Mouse (Mus musculus) kidney, embryonic 16.5 days (tissue): Measurements from ENCODE around the gene Cd163l1. TPM values are rescaled to one million over a fixed set of nuclear protein-coding genes. Genes with fewer than 3 reads are reported as not detected.

Source experiments
- ATAC-seq: fragments of 200-750 bp; cut with Nextera tagmentation; 2 replicates; pipeline ENCODE4 v1.8.0; 2017; ENCODE audit warnings: moderate TSS enrichment; ENCODE audit not compliant: low FRiP score, low TSS enrichment
- H3K27ac ChIP-seq: fragments of 300-500 bp; sonication (generic); 2 replicates; pipeline ENCODE4 v1.5.1; 2014; ENCODE audit warnings: low read length
- H3K27me3 ChIP-seq: fragments of 300-500 bp; sonication (generic); 2 replicates; pipeline ENCODE4 v1.6.1; 2014; ENCODE audit warnings: low read length, control low read depth, mixed read lengths; ENCODE audit not compliant: insufficient read depth
- H3K36me3 ChIP-seq: fragments of 300-500 bp; sonication (generic); 2 replicates; pipeline ENCODE4 v1.6.1; 2014; ENCODE audit warnings: low read length, control low read depth, mixed read lengths; ENCODE audit not compliant: insufficient read depth
- H3K4me1 ChIP-seq: fragments of 300-500 bp; sonication (generic); 2 replicates; pipeline ENCODE4 v1.6.1; 2014; ENCODE audit warnings: low read length, control low read depth, mixed read lengths; ENCODE audit not compliant: insufficient read depth
- H3K4me2 ChIP-seq: fragments of 300-500 bp; sonication (generic); replicated peaks from 2 replicates; pipeline ENCODE4 v1.6.1; 2014; ENCODE audit warnings: low read depth, low read length
- H3K4me3 ChIP-seq: fragments of 300-500 bp; sonication (generic); 2 replicates; pipeline ENCODE4 v1.5.1; 2014; ENCODE audit warnings: mild to moderate bottlenecking, low read length
- H3K9ac ChIP-seq: fragments of 300-500 bp; sonication (generic); replicated peaks from 2 replicates; pipeline ENCODE4 v1.6.1; 2014; ENCODE audit warnings: low read length
- H3K9me3 ChIP-seq: fragments of 300-500 bp; sonication (generic); 2 replicates; pipeline ENCODE4 v1.6.1; 2016; ENCODE audit warnings: low read length, control low read depth
- WGBS: fragments of 180-500 bp; shearing (Covaris S2); extraction: QIAGEN DNeasy Blood & Tissue Kit; methylation state at CpG from one replicate; pipeline ENCODE4 v1.1.7; 2014; 5-methylcytosine and 5-hydroxymethylcytosine counted together
- polyA plus RNA-seq: library from polyadenylated mRNA; unstranded; fragments of >200 nt; fragmentation: Nextera tagmentation; extraction: Ambion mirVana; gene quantifications from 2 replicates; pipeline ENCODE4 v1.2.1, GENCODE M21; 2015

Cd163l1 gene
- polyA plus RNA-seq = 0.04 TPM in 1 of 2 replicates, not detected in the other

GRCm38 (mm10) chr7:140217967-140218366, at the start of gene Cd163l1:
Gene Cd163l1, plus strand, starts transcription at chr7:140218267.
- H3K9me3 ChIP-seq = no peaks in the 10 kb centered on the region
- H3K4me1 ChIP-seq = no peaks in the 10 kb centered on the region
- no peaks in the 10 kb centered on the region for H3K27me3 ChIP-seq
- no peak within 1 kb of the TSS for H3K4me2 ChIP-seq
- no peak for ATAC-seq
- no peak within 1 kb of the TSS for H3K27ac ChIP-seq
- WGBS = 80% methylated on average over 2 of the region's 2 CpGs
- H3K4me3 ChIP-seq = no peak within 1 kb of the TSS
- H3K36me3 ChIP-seq = no peaks in the 10 kb centered on the region
- no peak within 1 kb of the TSS for H3K9ac ChIP-seq

- no peaks in the 10 kb centered on the region for H3K4me1 ChIP-seq
- H3K27me3 ChIP-seq = no peaks in the 10 kb centered on the region
- no peak overlapping the region for H3K9ac ChIP-seq
- no peaks in the 10 kb centered on the region for H3K36me3 ChIP-seq
- peaks cover 9% of the 10 kb centered on the region; the same call in 1 of the 2 replicates for H3K9me3 ChIP-seq
- H3K27ac ChIP-seq = no peak overlapping the region
- ATAC-seq = no peak
- WGBS = 71% methylated on average over 4 of the region's 4 CpGs
- no peak overlapping the region for H3K4me3 ChIP-seq
- H3K4me2 ChIP-seq = no peak overlapping the region
Measured at GRCm38 (mm10) chr7:140169386-140169785, 48.7 kb upstream of the Cd163l1 start.

- Histone ChIP-seq H3K36me3 (no peaks in the 10 kb centered on the region), H3K4me2 (no peak overlapping the region), H3K27me3 (no peaks in the 10 kb centered on the region), H3K4me1 (no peaks in the 10 kb centered on the region), H3K27ac (no peak overlapping the region), H3K4me3 (no peak overlapping the region), H3K9me3 (peaks cover 9% of the 10 kb centered on the region; the same call in 1 of the 2 replicates), H3K9ac (no peak overlapping the region)
- no peak for ATAC-seq
- WGBS = 88% methylated on average over 3 of the region's 3 CpGs
Measured at GRCm38 (mm10) chr7:140170863-140171262, 47.2 kb upstream of the Cd163l1 start.

- no peak within 1 kb of the TSS for H3K4me2 ChIP-seq
- no peak within 1 kb of the TSS for H3K27ac ChIP-seq
- no peak for ATAC-seq
- H3K4me3 ChIP-seq = no peak within 1 kb of the TSS
- no peak within 1 kb of the TSS for H3K9ac ChIP-seq
- no peaks in the 10 kb centered on the region for H3K4me1 ChIP-seq
- WGBS = 26% methylated on average over 1 of the region's 1 CpGs
- no peaks in the 10 kb centered on the region for H3K36me3 ChIP-seq
- H3K27me3 ChIP-seq = no peaks in the 10 kb centered on the region
- H3K9me3 ChIP-seq = 0 out of 2 replicates have a peak, but pooled peaks cover 4% of the 10 kb centered on the region
Measured at GRCm38 (mm10) chr7:140172936-140173335, 45.1 kb upstream of the Cd163l1 start, which contains the start of gene Olfr523. Gene Olfr523, plus strand, starts transcription at chr7:140173217.

- 74% methylated on average over 2 of the region's 2 CpGs for WGBS
- no peak overlapping the region for H3K27ac ChIP-seq
- H3K4me3 ChIP-seq = no peak overlapping the region
- H3K27me3 ChIP-seq = no peaks in the 10 kb centered on the region
- H3K36me3 ChIP-seq = no peaks in the 10 kb centered on the region
- H3K9me3 ChIP-seq = no peaks in the 10 kb centered on the region
- H3K4me1 ChIP-seq = no peaks in the 10 kb centered on the region
- no peak overlapping the region for H3K4me2 ChIP-seq
- no peak for ATAC-seq
- no peak overlapping the region for H3K9ac ChIP-seq
Measured at GRCm38 (mm10) chr7:140179176-140179575, 38.9 kb upstream of the Cd163l1 start.

GRCm38 (mm10) chr7:140180692-140181091, 37.4 kb upstream of the Cd163l1 start:
- Histone ChIP-seq H3K36me3 (no peaks in the 10 kb centered on the region), H3K9me3 (no peaks in the 10 kb centered on the region), H3K27me3 (no peaks in the 10 kb centered on the region), H3K4me2 (no peak overlapping the region), H3K4me3 (no peak overlapping the region), H3K4me1 (no peaks in the 10 kb centered on the region), H3K9ac (no peak overlapping the region), H3K27ac (no peak overlapping the region)
- 77% methylated on average over 2 of the region's 2 CpGs for WGBS
- ATAC-seq = no peak

GRCm38 (mm10) chr7:140184206-140184605, 33.9 kb upstream of the Cd163l1 start:
- 86% methylated on average over 4 of the region's 4 CpGs for WGBS
- Histone ChIP-seq H3K4me3 (no peak overlapping the region), H3K27ac (no peak overlapping the region), H3K4me2 (no peak overlapping the region), H3K9ac (no peak overlapping the region), H3K9me3 (no peaks in the 10 kb centered on the region), H3K4me1 (no peaks in the 10 kb centered on the region), H3K36me3 (no peaks in the 10 kb centered on the region), H3K27me3 (no peaks in the 10 kb centered on the region)
- ATAC-seq = no peak

- Histone ChIP-seq H3K27ac (no peak overlapping the region), H3K27me3 (no peaks in the 10 kb centered on the region), H3K9ac (no peak overlapping the region), H3K36me3 (no peaks in the 10 kb centered on the region), H3K4me3 (no peak overlapping the region), H3K4me2 (no peak overlapping the region), H3K9me3 (no peaks in the 10 kb centered on the region), H3K4me1 (no peaks in the 10 kb centered on the region)
- 63% methylated on average over 18 of the region's 18 CpGs for WGBS
- ATAC-seq = no peak
Measured at GRCm38 (mm10) chr7:140186646-140187620, 31.1 kb upstream of the Cd163l1 start.

- H3K9me3 ChIP-seq = no peaks in the 10 kb centered on the region
- no peak overlapping the region for H3K27ac ChIP-seq
- whole genome bisulfite sequencing = 84% methylated on average over 7 of the region's 7 CpGs
Measured at GRCm38 (mm10) chr7:140187721-140188390, 30.2 kb upstream of the Cd163l1 start.

More at GRCm38 (mm10) chr7:140187721-140188390, 30.2 kb upstream of the Cd163l1 start:
- ATAC-seq = no peak
- Histone ChIP-seq H3K4me1 (no peaks in the 10 kb centered on the region), H3K27me3 (no peaks in the 10 kb centered on the region), H3K36me3 (no peaks in the 10 kb centered on the region), H3K4me3 (no peak overlapping the region), H3K9ac (no peak overlapping the region), H3K4me2 (no peak overlapping the region)
